Mouse (Mus musculus): ENCODE measurements around the gene E130218I03Rik. TPM values are rescaled to one million over a fixed set of nuclear protein-coding genes. Genes with fewer than 3 reads are reported as not detected.

E130218I03Rik gene
- polyA plus RNA-seq (2014; fragmentation: Nextera tagmentation; extraction: Ambion mirVana) = 0.20 TPM in 1 of 2 replicates, not detected in the other

GRCm38 (mm10) chr4:134243516-134244250 is at the start of gene E130218I03Rik:
Gene E130218I03Rik (plus strand): TSS chr4:134243662.
- H3K4me1 ChIP-seq (ENCODE audit: control insufficient read depth in 2 of 2, insufficient read depth in 2 of 2, low read length in 2 of 2) = peaks cover 9 to 12% of the 10 kb centered on the region in 2 experiments
- no peaks in the 10 kb centered on the region for H3K9me3 ChIP-seq (ENCODE audit: control insufficient read depth, low read length)
- WGBS = 92% methylated on average over 17 of the region's 17 CpGs
- H3K4me2 ChIP-seq (ENCODE audit: low read length) = peak within 1 kb of the TSS; percentile 96
- ATAC-seq (ENCODE audit: insufficient number of reproducible peaks, insufficient read depth, low FRiP score, low read depth) = no peak
- H3K36me3 ChIP-seq (ENCODE audit: control insufficient read depth, insufficient read depth, low read length) = no peaks in the 10 kb centered on the region
- H3K27me3 ChIP-seq (ENCODE audit: control insufficient read depth, insufficient read depth, low read length) = peaks cover 22% of the 10 kb centered on the region
- no peak within 1 kb of the TSS for H3K27ac ChIP-seq (replicated peaks in 1 of 2; ENCODE audit: control insufficient read depth in 1 of 2, insufficient read depth in 1 of 2, low read depth in 2 of 2, low read length in 2 of 2)
- peak within 1 kb of the TSS in 1 of 2 experiments; percentile 75; a peak in 1 of 4 replicates for H3K4me3 ChIP-seq (ENCODE audit: control insufficient read depth in 1 of 2, insufficient read depth in 1 of 2, low read depth in 1 of 2, low read length in 2 of 2)
- peak within 1 kb of the TSS; percentile 91; the same call in 1 of the 2 replicates for H3K9ac ChIP-seq (ENCODE audit: low read length)

GRCm38 (mm10) chr4:134199371-134199770 is 44.1 kb upstream of the E130218I03Rik start:
- Histone ChIP-seq H3K27ac (replicated peaks in 1 of 2; ENCODE audit: control insufficient read depth in 1 of 2, insufficient read depth in 1 of 2, low read depth in 2 of 2, low read length in 2 of 2) (no peak overlapping the region), H3K9me3 (ENCODE audit: control insufficient read depth, low read length) (no peaks in the 10 kb centered on the region), H3K9ac (ENCODE audit: low read length) (no peak overlapping the region), H3K36me3 (ENCODE audit: control insufficient read depth, insufficient read depth, low read length) (no peaks in the 10 kb centered on the region), H3K4me1 (ENCODE audit: control insufficient read depth in 2 of 2, insufficient read depth in 2 of 2, low read length in 2 of 2) (no peaks in the 10 kb centered on the region), H3K4me2 (ENCODE audit: low read length) (no peak overlapping the region), H3K27me3 (ENCODE audit: control insufficient read depth, insufficient read depth, low read length) (no peaks in the 10 kb centered on the region), H3K4me3 (ENCODE audit: control insufficient read depth in 1 of 2, insufficient read depth in 1 of 2, low read depth in 1 of 2, low read length in 2 of 2) (no peak overlapping the region)
- no peak for ATAC-seq (ENCODE audit: insufficient number of reproducible peaks, insufficient read depth, low FRiP score, low read depth)
- WGBS = 59% methylated on average over 2 of the region's 2 CpGs

GRCm38 (mm10) chr4:134202904-134203303 is 40.6 kb upstream of the E130218I03Rik start, which contains the start of gene Gm7534:
Gene Gm7534 (minus strand): TSS chr4:134203004.
- Histone ChIP-seq H3K9ac (ENCODE audit: low read length) (no peak within 1 kb of the TSS), H3K4me1 (ENCODE audit: control insufficient read depth in 2 of 2, insufficient read depth in 2 of 2, low read length in 2 of 2) (no peaks in the 10 kb centered on the region), H3K9me3 (ENCODE audit: control insufficient read depth, low read length) (no peaks in the 10 kb centered on the region), H3K4me2 (ENCODE audit: low read length) (no peak within 1 kb of the TSS), H3K27me3 (ENCODE audit: control insufficient read depth, insufficient read depth, low read length) (no peaks in the 10 kb centered on the region), H3K4me3 (ENCODE audit: control insufficient read depth in 1 of 2, insufficient read depth in 1 of 2, low read depth in 1 of 2, low read length in 2 of 2) (no peak within 1 kb of the TSS), H3K27ac (replicated peaks in 1 of 2; ENCODE audit: control insufficient read depth in 1 of 2, insufficient read depth in 1 of 2, low read depth in 2 of 2, low read length in 2 of 2) (no peak within 1 kb of the TSS), H3K36me3 (ENCODE audit: control insufficient read depth, insufficient read depth, low read length) (no peaks in the 10 kb centered on the region)
- ATAC-seq (ENCODE audit: insufficient number of reproducible peaks, insufficient read depth, low FRiP score, low read depth) = no peak
- 78% methylated on average over 4 of the region's 4 CpGs for WGBS

GRCm38 (mm10) chr4:134203340-134203896 is 40.0 kb upstream of the E130218I03Rik start:
- 81% methylated on average over 17 of the region's 17 CpGs for whole genome bisulfite sequencing
- Histone ChIP-seq H3K36me3 (ENCODE audit: control insufficient read depth, insufficient read depth, low read length) (no peaks in the 10 kb centered on the region), H3K4me2 (ENCODE audit: low read length) (no peak overlapping the region), H3K27ac (replicated peaks in 1 of 2; ENCODE audit: control insufficient read depth in 1 of 2, insufficient read depth in 1 of 2, low read depth in 2 of 2, low read length in 2 of 2) (no peak overlapping the region), H3K27me3 (ENCODE audit: control insufficient read depth, insufficient read depth, low read length) (no peaks in the 10 kb centered on the region), H3K4me3 (ENCODE audit: control insufficient read depth in 1 of 2, insufficient read depth in 1 of 2, low read depth in 1 of 2, low read length in 2 of 2) (no peak overlapping the region), H3K4me1 (ENCODE audit: control insufficient read depth in 2 of 2, insufficient read depth in 2 of 2, low read length in 2 of 2) (no peaks in the 10 kb centered on the region), H3K9me3 (ENCODE audit: control insufficient read depth, low read length) (no peaks in the 10 kb centered on the region), H3K9ac (ENCODE audit: low read length) (no peak overlapping the region)
- no peak for ATAC-seq (ENCODE audit: insufficient number of reproducible peaks, insufficient read depth, low FRiP score, low read depth)

- no peaks in the 10 kb centered on the region for H3K9me3 ChIP-seq (ENCODE audit: control insufficient read depth, low read length)
- ATAC-seq (ENCODE audit: insufficient number of reproducible peaks, insufficient read depth, low FRiP score, low read depth) = no peak
- no peak overlapping the region for H3K27ac ChIP-seq (replicated peaks in 1 of 2; ENCODE audit: control insufficient read depth in 1 of 2, insufficient read depth in 1 of 2, low read depth in 2 of 2, low read length in 2 of 2)
- H3K36me3 ChIP-seq (ENCODE audit: control insufficient read depth, insufficient read depth, low read length) = no peaks in the 10 kb centered on the region
- H3K9ac ChIP-seq (ENCODE audit: low read length) = no peak overlapping the region
- no peaks in the 10 kb centered on the region for H3K27me3 ChIP-seq (ENCODE audit: control insufficient read depth, insufficient read depth, low read length)
- H3K4me2 ChIP-seq (ENCODE audit: low read length) = no peak overlapping the region
- H3K4me1 ChIP-seq (ENCODE audit: control insufficient read depth in 2 of 2, insufficient read depth in 2 of 2, low read length in 2 of 2) = peaks cover 0 to 2% of the 10 kb centered on the region in 2 experiments; a peak in 1 of 4 replicates
- 63% methylated on average over 6 of the region's 6 CpGs for WGBS
- no peak overlapping the region for H3K4me3 ChIP-seq (ENCODE audit: control insufficient read depth in 1 of 2, insufficient read depth in 1 of 2, low read depth in 1 of 2, low read length in 2 of 2)
Measured at GRCm38 (mm10) chr4:134206488-134207053, 36.9 kb upstream of the E130218I03Rik start.

- H3K27ac ChIP-seq (replicated peaks in 1 of 2; ENCODE audit: control insufficient read depth in 1 of 2, insufficient read depth in 1 of 2, low read depth in 2 of 2, low read length in 2 of 2) = no peak overlapping the region
- H3K36me3 ChIP-seq (ENCODE audit: control insufficient read depth, insufficient read depth, low read length) = no peaks in the 10 kb centered on the region
- H3K4me2 ChIP-seq (ENCODE audit: low read length) = no peak overlapping the region
- no peaks in the 10 kb centered on the region for H3K4me1 ChIP-seq (ENCODE audit: control insufficient read depth in 2 of 2, insufficient read depth in 2 of 2, low read length in 2 of 2)
- no peak for ATAC-seq (ENCODE audit: insufficient number of reproducible peaks, insufficient read depth, low FRiP score, low read depth)
- no peaks in the 10 kb centered on the region for H3K9me3 ChIP-seq (ENCODE audit: control insufficient read depth, low read length)
- H3K9ac ChIP-seq (ENCODE audit: low read length) = no peak overlapping the region
- no peak overlapping the region for H3K4me3 ChIP-seq (ENCODE audit: control insufficient read depth in 1 of 2, insufficient read depth in 1 of 2, low read depth in 1 of 2, low read length in 2 of 2)
- 57% methylated on average over 11 of the region's 11 CpGs for WGBS
- no peaks in the 10 kb centered on the region for H3K27me3 ChIP-seq (ENCODE audit: control insufficient read depth, insufficient read depth, low read length)
Measured at GRCm38 (mm10) chr4:134222793-134223600, 20.5 kb upstream of the E130218I03Rik start.

- Histone ChIP-seq H3K9ac (ENCODE audit: low read length) (no peak within 1 kb of the TSS), H3K4me1 (ENCODE audit: control insufficient read depth in 2 of 2, insufficient read depth in 2 of 2, low read length in 2 of 2) (no peaks in the 10 kb centered on the region), H3K4me3 (ENCODE audit: control insufficient read depth in 1 of 2, insufficient read depth in 1 of 2, low read depth in 1 of 2, low read length in 2 of 2) (no peak within 1 kb of the TSS), H3K27me3 (ENCODE audit: control insufficient read depth, insufficient read depth, low read length) (peaks cover 4% of the 10 kb centered on the region; the same call in 1 of the 2 replicates), H3K27ac (replicated peaks in 1 of 2; ENCODE audit: control insufficient read depth in 1 of 2, insufficient read depth in 1 of 2, low read depth in 2 of 2, low read length in 2 of 2) (no peak within 1 kb of the TSS), H3K36me3 (ENCODE audit: control insufficient read depth, insufficient read depth, low read length) (no peaks in the 10 kb centered on the region), H3K9me3 (ENCODE audit: control insufficient read depth, low read length) (no peaks in the 10 kb centered on the region), H3K4me2 (ENCODE audit: low read length) (no peak within 1 kb of the TSS)
- ATAC-seq (ENCODE audit: insufficient number of reproducible peaks, insufficient read depth, low FRiP score, low read depth) = no peak
- 60% methylated on average over 8 of the region's 8 CpGs for WGBS
Measured at GRCm38 (mm10) chr4:134227194-134227593, 16.3 kb upstream of the E130218I03Rik start, which contains the start of gene Catsper4. Gene Catsper4 (minus strand): TSS chr4:134227383.
